Mouse (Mus musculus): ENCODE measurements at regions not wholly inside any gene's neighbourhood (a gene's known extent, or its start where the extent isn't known, plus 50 kb on each side); places are given as distances from the start of the nearest gene placed in this dataset.

DNA sequence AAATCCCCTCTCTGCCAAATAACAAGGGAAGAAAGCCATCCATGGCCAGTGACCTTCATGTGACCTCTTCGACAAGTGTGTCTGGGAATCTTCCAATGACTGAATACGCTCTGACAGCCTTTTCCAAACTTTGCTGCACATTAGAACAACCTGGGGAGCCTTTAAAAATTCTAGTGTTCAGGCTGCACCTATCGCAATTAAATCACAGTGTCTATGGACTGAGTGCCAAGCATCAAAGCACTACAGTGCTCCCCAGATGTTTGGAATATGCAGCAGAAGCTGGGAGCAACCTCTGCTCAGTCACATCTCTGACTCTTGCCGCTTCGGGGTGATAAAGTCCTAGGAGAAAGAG is 370.2 kb upstream of the Atp2b1 start:
- intact Hi-C loops (cut with DNase I) = no loop called here
- peak; percentile 18 to 24 for DNase-seq

DNA sequence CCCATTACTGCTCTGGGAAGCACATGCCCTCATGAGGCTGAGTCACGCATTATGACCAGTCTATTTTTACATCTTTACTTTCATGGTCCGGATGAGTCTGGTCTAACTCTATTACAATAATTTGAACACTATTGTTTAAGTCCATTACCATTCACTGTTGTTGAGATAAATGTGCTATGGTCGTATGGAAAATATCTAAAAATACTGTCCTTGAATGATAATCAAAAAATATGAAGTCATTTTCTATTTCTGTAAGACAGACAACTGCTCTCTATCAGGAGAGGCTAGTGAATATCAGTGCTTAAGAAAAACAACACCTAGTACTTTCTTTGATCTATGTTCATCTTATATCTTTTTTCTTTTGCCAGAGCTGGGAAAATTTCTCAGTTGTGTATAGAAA is 359.6 kb upstream of the Atp2b1 start:
- intact Hi-C loops (cut with DNase I) = no loop called here
- DNase-seq = no peak

DNA sequence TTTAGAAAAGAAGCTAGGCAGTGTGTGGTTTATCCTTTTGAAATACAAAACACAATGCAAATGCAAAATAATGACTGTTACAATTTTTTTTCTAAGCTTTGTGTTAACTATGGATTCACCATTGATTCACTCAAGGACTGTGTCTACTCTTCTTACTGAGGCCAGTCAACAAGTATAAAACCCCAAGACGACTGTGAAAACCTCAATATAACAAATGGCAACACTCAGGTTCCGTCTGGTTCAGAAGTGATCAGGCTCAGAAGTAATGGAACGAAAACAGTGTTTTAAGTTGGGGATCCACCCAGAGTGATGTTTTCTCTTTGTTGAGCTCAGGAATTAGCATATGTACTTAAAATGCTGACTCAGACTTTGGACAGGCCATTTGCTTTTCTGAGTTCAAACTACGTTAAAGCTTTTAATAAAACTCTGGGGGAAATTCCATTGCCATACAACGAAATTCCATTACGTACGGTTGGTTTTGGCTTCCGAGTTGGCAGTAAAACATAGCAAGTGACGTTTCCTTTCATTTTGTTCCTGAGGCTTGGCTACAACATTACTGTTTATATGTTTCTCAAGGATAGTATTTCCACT is 356.6 kb upstream of the Atp2b1 start:
- intact Hi-C loops (cut with DNase I) = no loop called here
- no peak for DNase-seq

DNA sequence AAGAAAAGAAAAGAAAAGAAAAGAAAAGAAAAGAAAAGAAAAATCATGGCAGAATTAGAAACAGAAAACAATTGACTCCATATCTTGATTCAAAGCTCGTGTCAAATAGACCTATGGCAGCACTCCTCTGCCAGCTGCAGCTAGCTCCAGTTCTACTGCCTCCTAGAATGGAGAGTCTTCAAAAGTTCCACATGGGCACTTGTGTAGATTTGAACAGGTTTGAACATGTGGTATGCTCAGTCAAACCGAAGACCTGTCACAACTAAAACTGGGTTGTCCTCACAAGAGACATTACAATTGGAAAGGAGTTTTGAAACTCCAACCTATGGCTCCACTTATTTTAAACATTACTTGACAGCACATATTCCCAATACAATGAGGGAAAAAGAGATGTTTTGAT is 355.6 kb upstream of the Atp2b1 start:
- no peak for DNase-seq
- intact Hi-C loops (cut with DNase I) = no loop called here

DNA sequence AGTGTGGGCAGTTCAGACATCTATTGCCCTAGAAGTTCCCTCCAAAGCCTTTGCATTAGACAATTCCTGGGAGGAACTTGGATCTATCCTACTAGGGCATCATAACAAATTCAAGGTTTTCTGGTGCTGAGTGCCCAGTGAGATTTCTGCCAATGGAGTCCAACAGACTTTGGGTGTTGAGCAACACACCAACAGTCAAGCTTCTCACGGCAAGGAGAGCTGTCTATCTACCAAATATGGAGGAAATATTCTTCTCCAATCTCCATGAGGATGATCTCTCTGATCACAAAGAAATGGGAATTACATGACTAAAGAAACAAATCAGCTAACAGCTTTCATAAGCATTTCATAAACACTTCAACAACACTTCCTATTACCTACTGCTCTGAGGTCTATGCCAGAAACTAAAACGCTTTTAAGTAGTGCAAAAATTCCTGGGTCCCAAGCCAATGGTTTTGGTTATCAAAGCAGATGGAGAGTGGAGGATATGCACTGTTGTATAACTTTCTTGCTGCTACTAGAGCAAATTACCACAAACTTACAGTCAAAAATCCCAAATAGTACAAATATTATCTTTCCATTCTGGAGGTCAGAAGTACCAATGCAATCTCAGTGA is 351.8 kb upstream of the Atp2b1 start:
- intact Hi-C loops (cut with DNase I) = no loop called here

DNA sequence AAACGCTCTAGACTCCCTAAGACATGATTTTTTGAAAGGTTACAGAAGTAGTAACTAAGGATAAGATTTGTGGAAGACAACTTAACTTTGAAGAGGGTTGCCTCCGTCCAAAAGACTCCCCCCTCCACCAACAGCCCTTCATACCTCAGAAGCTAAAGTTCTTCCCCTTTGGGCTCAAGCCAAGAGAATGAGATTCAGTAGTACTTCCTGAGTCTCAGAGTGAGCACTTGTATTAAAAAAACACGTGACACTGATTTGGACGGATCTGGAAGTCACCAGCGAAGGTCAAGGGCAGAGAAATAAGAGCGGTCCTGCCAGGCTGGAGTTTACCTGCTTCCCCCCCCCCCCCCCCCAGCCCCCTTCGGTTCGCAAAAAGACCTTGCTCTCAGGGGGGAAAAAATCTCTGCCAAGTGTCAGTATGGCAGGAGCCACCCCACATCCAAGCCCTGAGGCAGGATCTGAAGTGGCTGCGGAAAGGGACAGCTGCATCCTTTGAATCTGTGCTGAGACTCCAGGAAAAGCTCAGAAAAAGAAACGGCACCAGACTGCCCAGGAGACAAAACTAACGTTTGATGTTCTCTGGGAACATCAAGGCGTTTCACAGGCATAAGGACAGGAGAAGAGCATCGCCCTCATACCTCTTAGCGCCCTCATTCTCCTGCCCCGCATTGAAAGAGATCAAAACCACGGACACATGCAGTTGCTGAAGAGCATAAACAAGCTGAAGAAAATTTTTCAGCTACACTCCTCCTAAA is 341.2 kb upstream of the Atp2b1 start:
- DNase-seq = peak; percentile 2 to 7
- intact Hi-C loops (cut with DNase I) = no loop called here

More for the DNA sequence above, 351.8 kb upstream of the Atp2b1 start:
- DNase-seq = no peak

DNA sequence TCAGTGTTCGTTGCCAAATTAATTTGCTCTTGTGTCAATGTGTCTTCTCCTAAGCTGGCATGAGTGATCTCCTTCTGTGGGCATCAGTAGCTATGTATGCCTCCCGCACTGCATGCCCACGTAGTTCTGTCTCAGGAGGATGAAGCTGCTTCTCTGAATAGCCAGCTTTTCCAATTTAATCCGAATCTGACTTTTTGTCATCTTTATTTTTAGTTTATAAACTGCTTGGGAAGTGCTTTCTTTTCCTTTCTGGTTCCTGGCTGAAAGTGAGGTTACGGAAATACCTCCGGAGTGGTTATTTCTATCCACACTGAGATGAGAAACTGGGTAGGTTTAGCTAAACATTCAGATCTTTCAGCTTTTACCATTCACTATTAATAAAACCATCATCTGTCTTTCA is 337.2 kb upstream of the Atp2b1 start:
- intact Hi-C loops (cut with DNase I) = no loop called here
- no peak for DNase-seq

DNA sequence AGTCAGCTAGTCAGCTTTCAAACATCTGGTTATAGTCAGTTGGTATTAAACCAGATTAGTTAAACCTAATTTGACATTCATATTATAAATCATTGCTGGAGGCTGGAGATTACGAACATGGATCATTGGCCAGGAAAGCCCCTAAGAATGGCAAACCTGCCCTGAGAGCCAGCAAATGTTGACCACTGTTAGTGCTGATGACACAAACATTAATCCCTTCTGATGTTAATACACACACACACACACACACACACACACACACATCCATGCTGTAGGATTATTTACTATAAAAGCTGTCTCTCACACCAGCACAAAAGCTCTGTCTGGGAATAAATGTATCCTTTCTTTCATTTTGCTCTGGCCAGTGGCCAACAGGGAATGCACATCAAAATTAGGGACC is 329.4 kb upstream of the Atp2b1 start:
- intact Hi-C loops (cut with DNase I) = no loop called here
- no peak for DNase-seq

DNA sequence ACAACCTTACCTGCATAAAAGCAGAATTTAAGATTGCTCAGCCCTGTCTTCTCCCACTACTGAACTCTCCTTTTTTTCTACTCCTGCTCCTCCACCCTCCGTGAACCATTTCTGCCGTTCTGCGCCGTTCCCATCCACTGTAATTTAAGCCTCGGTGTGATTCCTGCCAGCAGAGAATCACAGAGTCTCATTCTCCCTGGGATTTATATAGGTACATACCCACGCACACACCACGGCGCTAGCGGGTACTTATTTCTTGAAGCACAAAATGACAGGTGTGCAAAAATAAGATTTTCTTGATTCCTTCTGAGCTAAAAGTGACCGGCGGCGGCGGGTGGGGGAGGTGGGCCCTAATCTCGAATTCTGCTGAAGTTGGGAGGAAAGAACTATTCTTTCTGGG is 324.5 kb upstream of the Atp2b1 start:
- DNase-seq = no peak
- intact Hi-C loops (cut with DNase I) = no loop called here

DNA sequence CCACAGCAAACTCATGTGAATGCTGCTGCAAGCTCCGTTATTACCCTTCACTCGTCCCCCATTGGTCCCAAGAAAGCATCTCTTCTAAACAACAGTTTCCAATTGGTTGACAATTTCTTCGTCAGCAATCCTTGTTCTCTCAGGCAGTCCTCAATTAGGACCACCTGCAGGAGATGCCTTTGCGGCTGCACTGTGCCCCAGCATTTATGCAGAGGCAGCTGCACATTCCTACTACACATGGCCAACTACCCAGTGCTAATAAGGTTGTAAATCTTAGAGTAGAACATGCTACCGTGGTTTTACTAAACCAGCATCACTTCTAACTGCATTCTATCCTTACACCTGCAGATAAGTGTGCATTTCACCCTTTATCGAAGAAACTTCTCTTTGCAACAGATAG is 322.1 kb upstream of the Atp2b1 start:
- intact Hi-C loops (cut with DNase I) = no loop called here
- no peak for DNase-seq

DNA sequence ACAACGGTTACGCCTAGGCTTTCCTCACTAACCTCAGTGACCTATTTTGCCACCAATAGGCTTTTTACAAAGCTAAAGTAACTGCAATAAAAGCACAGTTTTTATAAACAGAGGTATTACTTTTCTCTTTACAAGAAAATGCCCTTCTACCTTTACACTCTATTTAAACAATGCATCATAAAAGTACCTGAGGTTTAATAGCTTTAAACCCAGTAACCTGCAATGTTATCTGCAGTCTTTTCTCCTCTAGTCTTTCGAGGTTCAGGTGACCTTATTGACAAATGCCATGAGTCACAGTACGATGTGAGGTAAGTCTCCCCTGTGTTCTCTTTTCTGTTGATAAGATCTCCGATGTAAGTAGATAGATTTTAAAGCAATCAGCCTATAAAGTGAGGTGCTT is 320.3 kb upstream of the Atp2b1 start:
- DNase-seq = no peak
- intact Hi-C loops (cut with DNase I) = no loop called here

DNA sequence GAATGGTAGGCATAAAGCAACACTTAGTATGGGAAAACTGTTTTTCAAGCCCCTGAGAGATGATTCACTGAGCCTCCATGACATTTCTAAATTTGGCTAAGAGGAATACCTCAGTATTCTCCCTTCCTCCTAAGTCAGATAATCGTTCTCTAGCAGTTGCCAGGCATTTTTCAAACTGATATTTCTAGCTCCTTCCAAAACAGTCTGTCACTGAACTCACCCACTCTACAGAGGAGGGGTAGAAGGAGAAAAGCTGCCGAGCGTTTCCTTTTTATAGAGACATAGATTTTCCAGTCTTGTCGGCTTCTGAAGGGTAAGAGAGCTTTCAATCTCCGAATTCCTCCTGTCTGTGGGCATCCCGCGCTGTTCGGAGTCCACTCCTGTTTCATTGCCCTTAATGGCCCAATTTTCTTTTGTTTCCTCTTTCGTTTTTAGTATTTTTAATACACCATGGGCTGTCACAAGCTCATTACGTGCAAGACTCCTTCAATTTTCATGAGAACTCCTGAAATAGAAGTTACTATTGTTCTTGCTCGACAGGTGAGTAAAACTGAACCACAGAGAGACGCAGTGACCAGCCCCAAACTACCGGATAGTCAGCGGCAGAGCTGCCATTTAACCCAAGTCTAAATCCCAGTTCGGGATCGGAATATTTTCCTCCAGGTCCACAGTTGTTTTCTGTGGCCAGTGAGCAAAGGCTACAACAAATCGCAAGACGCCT is 305.8 kb upstream of the Atp2b1 start:
- intact Hi-C loops (cut with DNase I) = no loop called here
- DNase-seq = no peak

DNA sequence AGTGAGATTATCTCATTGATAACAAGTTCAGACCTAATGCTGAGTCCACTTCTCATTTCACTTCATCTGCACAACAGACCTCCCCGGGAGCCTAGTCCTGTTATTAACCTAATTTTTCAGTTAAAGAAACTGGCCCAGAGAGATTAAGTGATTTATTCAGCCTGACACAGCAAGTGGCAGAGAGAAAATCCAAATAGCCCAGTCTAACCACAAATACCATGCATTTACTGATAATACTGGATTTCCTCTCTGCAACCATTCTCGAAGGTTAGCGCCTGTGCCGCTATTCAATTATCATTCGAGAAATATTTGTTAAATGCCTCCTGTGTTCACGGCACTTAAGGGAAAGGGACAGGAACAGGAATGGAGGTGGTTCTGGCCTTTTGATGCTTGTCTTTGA is 303.5 kb upstream of the Atp2b1 start:
- DNase-seq = no peak
- intact Hi-C loops (cut with DNase I) = no loop called here

DNA sequence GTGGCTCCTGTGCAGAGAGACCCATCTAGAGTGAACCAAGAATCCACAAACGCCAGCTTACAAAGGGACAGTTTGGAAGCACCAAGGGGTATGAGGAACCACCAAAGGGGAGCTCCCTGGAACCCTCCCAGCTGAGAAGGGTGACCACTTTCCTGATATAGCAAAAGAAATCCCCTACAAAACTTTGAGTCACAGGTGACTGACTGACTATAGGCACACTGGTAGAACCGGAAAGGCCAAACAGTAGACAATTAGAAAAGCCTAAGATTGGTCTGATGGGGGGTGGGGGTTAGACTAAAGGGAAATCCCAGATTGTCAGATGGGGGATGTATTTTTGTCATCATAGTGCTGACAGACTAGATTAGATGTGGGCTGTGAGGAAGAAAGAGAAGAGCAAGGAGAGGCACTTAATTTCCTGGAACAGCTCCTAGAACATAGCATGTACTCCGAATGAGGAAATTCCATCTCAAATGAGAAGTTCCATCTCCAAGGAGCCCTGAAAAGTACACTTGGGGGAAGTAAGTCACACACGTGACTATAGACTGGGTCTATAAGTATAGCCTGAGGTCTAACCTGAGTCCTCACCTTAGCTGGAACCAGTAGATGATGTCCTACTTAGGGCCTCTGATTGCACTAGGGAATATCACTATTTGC is 302.4 kb upstream of the Atp2b1 start:
- no peak for DNase-seq
- intact Hi-C loops (cut with DNase I) = no loop called here

DNA sequence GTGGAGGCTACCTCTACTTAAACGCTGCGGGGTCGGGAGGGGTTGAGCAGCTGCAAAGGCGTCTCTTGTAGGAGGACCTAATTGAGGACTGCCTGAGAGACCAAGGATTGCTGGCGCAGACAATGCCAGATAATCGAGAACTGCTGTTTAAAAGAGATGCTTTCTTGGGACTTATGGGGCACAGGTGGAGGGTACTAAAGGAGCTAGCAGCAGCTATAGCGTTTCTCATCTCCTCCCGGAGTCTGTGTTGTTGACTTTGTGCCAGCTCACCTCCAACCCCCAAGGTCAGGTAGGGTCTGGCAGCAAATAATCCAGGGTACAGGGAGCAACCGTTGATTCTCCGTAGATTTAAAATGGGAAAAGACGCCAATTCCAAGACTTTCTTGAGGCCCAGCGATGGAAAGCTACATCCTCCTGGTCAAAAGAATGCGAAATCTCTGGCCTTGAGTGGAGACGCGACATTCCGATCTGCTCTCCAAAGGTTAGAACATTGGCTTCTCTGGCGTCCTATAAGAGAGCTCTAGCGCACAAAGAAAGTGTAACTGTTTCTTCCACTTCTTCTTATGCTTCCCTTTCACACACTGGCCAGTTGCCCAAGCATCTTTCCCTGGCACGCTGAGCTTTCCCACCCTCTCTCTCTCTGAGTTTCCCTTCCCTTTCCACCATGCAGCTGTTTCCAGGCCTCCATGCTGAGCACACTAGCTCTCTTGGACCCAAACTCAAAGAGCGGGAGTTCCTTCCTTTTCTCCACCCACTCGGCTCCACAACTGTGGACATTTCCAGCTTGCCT is 295.3 kb upstream of the Atp2b1 start:
- intact Hi-C loops (cut with DNase I) = no loop called here
- peak; percentile 73 to 78 for DNase-seq

DNA sequence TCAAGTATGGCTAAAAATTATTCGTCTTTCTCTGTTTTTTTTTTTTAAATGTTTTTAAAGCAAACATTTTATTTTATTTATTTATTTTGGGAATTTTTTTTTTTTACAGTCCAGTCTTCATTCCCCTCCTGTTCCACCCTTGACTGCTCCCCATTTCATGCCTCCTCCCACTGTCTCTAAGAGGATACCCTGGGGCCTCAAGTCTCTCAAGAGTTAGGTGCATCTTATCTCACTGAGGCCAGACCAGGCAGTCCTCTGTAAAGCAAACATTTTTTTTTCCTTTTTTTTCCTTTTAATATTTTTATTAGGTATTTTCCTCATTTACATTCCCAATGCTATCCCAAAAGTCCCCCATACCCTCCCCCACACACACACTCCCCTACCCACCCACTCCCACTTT is 290.1 kb upstream of the Atp2b1 start:
- no peak for DNase-seq
- intact Hi-C loops (cut with DNase I) = no loop called here

DNA sequence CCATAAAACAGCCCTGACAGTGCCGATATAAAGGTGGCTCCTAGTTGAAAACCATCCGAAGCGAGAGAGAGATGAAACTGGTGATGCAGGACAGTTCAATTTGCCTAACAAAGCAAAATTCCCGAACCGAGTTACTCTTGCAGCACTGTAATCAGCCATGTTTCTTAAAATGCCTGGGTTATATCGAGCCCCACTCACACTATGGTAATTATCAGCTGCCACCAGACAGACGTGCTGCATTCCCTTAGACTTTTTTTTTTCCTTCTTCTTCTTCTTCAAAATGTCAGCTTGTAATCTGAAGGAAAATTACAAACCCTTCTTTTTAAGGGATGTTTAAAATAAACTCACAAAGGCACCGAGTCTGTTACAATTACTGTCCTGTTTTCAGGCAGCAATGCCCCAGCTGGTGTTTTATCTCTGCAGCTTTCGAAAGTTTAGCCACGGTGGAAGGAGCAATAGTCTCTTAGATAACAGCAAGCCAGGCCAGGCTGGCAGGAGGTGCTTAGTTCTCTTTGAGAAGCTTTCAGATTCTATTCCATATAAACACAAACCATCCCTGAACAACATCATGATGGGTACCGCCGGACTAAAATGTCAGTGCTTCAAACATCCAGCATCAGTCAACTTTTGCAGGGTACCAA is 289.4 kb upstream of the Atp2b1 start:
- DNase-seq = no peak
- intact Hi-C loops (cut with DNase I) = no loop called here

DNA sequence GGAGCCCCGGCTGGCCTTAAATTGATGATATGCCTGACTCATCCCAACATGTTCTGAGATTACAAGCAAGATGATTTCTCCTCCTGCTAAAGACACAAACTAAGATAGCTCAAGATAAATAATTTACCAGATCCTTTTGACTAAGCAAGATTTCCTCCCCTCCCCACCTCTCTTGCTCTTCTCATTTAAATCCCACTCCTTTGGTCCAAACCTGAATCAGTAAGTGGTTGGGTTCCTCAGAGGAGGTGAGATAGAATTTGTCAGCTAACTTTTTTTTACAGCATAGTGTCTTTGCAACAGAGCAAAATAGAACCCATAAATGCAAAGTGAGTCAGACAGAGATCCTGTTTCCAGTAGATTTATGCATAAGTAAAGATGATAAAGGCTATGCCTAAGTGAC is 286.0 kb upstream of the Atp2b1 start:
- intact Hi-C loops (cut with DNase I) = no loop called here

DNA sequence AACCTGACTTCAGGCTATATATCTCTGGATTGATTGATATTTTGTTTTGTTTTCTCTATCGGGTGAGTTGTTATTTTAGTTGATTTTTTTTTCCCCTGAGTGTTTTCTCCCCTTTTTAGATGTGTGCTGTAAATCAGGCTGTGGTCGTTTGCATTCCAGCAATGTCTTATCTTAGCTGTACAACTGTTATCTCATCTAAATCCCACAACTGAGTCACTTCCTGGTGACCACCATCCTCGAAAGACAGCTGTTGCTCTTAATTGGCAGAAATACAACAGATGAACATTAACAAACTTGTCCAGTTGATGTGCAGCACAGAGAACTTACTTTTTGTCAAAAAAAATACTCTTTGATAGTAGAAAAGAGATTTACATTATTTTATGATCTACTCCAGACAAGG is 285.0 kb upstream of the Atp2b1 start:
- DNase-seq = no peak
- intact Hi-C loops (cut with DNase I) = no loop called here

More for the DNA sequence above, 286.0 kb upstream of the Atp2b1 start:
- no peak for DNase-seq
